In the genomic region with DNA sequence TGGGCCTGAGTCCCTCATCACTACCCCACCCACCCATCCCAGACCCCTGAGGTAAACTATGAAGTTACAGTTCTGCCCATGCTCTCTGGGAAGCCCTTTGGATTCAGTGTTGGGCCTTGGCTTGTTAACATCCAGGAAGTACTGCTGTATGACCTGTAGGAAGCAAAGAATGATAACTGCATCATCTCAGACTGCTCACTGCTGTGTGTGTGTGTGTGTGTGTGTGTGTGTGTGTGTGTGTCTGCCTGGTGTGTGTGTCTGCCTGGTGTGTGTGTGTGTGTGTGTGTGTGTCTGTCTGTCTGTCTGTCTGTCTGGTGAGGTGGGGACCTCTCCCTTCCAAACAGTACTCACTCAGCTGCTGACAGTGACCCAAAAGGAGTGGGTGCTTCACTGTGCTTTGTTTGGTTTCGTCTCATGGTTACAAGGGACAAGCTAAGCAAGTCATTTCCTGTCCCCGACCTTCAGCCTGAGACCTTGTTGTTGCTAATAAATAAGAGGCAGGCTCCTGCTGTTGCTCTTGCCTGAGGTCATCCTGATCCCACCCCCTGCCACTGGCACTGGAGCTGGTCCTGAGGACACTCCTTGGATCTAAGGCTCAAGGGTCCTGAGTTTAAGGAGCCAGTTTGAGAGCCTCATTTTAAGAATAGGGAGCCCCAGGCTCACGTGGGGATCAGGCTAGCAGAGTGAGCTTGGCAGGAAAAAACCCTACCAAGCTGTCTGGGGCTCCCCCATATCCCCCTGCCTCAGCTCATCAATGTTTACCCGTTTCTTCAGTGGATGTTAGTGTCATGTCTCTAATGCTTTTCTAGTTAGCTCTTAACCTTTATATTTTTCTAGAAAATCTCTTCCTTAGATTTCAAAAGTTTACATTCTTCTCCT, we compare ENCODE assay signal across 9 mouse cellular contexts. TPM values are rescaled to one million over a fixed set of nuclear protein-coding genes. Genes with fewer than 3 reads are reported as not detected.
DNase-seq lines count a peak whose midpoint lies in the region; ATAC-seq lines count a peak whose summit lies in the region.
"Had no signal": no experiment of that assay in that cellular context is flagged by ENCODE, and none has a peak within 500 bp of the region (broad histone marks: within the 10 kb centered on the region; RNA-seq: fewer than 3 reads in every experiment).

No protein-coding gene starts in this region.

- H3K27me3 ChIP-seq in kidney, embryonic 16.5 days (ENCODE audit: insufficient read depth, low read length) = no peaks in the 10 kb centered on the region
- no peaks in the 10 kb centered on the region for H3K27me3 ChIP-seq in hindbrain, embryonic 16.5 days (replicated peaks; ENCODE audit: control insufficient read depth, insufficient read depth, low read length)
- H3K27me3 ChIP-seq: limb, embryonic 12.5 days had no signal

- H3K4me2 ChIP-seq in kidney, embryonic 16.5 days (replicated peaks; ENCODE audit: low read depth, low read length) = no peak overlapping the region
- H3K4me2 ChIP-seq in hindbrain, embryonic 16.5 days (ENCODE audit: low read length) = no peak overlapping the region
- H3K4me2 ChIP-seq: limb, embryonic 12.5 days had no signal

- H3K36me3 ChIP-seq in kidney, embryonic 16.5 days (ENCODE audit: insufficient read depth, low read length) = no peaks in the 10 kb centered on the region
- no peaks in the 10 kb centered on the region for H3K36me3 ChIP-seq in hindbrain, embryonic 16.5 days (ENCODE audit: control insufficient read depth, insufficient read depth, low read length)
- H3K36me3 ChIP-seq: limb, embryonic 12.5 days had no signal

- peak; percentile 44 for ATAC-seq in kidney, embryonic 16.5 days (ENCODE audit: low FRiP score, low TSS enrichment)
- peak; percentile 59; the same call in 1 of the 2 replicates for ATAC-seq in monocyte, adult 5-6 weeks (replicated peaks; ENCODE audit: insufficient number of reproducible peaks, low FRiP score, low TSS enrichment, poor library complexity, severe bottlenecking)
- ATAC-seq in hindbrain, embryonic 16.5 days = no peak

- 16% methylated on average over 4 of the region's 4 CpGs for WGBS in kidney, embryonic 16.5 days
- WGBS in hindbrain, embryonic 16.5 days = 44% methylated on average over 4 of the region's 4 CpGs

- H3K9me3 ChIP-seq in kidney, embryonic 16.5 days (ENCODE audit: low read length) = peaks cover 4% of the 10 kb centered on the region; the same call in 1 of the 2 replicates
- H3K9me3 ChIP-seq in hindbrain, embryonic 16.5 days (ENCODE audit: control insufficient read depth, low read length) = no peaks in the 10 kb centered on the region

- peak overlapping the region; percentile 71 for H3K27ac ChIP-seq in kidney, embryonic 16.5 days (ENCODE audit: low read length)
- H3K27ac ChIP-seq in hindbrain, embryonic 16.5 days (ENCODE audit: low read depth, low read length) = no peak overlapping the region
- H3K27ac ChIP-seq: limb, embryonic 12.5 days had no signal

- H3K9ac ChIP-seq in kidney, embryonic 16.5 days (replicated peaks; ENCODE audit: low read length) = no peak overlapping the region
- H3K9ac ChIP-seq in hindbrain, embryonic 16.5 days (ENCODE audit: low read depth, low read length) = no peak overlapping the region
- H3K9ac ChIP-seq: limb, embryonic 12.5 days had no signal

- peaks cover 21% of the 10 kb centered on the region for H3K4me1 ChIP-seq in kidney, embryonic 16.5 days (ENCODE audit: insufficient read depth, low read length)
- no peaks in the 10 kb centered on the region; the same call in 1 of the 2 replicates for H3K4me1 ChIP-seq in hindbrain, embryonic 16.5 days (ENCODE audit: control insufficient read depth, insufficient read depth, low read depth, low read length)

- peak; percentile 60 for DNase-seq in ovary, adult 18-20 months (ENCODE audit: low spot score)
- no peak for DNase-seq in ovary, postnatal 10 days (ENCODE audit: low spot score)
- peak; percentile 99 for DNase-seq in heart, adult 11 months
- no peak for DNase-seq in layer of hippocampus, adult 8-10 months (ENCODE audit: low spot score in 2 of 2)
- no peak for DNase-seq in cerebellum, adult 9-11 months

- H3K4me3 ChIP-seq in kidney, embryonic 16.5 days (ENCODE audit: low read length) = no peak overlapping the region
- no peak overlapping the region for H3K4me3 ChIP-seq in hindbrain, embryonic 16.5 days (ENCODE audit: low read length)
- H3K4me3 ChIP-seq: limb, embryonic 12.5 days had no signal

RNA-seq across cellular contexts. Expression of gene Hs1bp3, which starts 38.0 kb away (rescaled TPM):
- polyA plus RNA-seq in kidney, embryonic 16.5 days (2015; fragmentation: Nextera tagmentation; extraction: Ambion mirVana) = 20.0 and 20.8 TPM in 2 replicates
- total RNA-seq in monocyte, adult 5-6 weeks (2017) = 1.7 to 6.6 TPM (median 4.0 TPM) in 3 replicates
- total RNA-seq in layer of hippocampus, adult 8-10 months (2022) = 10 to 100 TPM; 16.4 to 20.0 (median 18.7) TPM
- 10.1 and 10.6 TPM in 2 replicates for polyA plus RNA-seq in hindbrain, embryonic 16.5 days (2015; fragmentation: Nextera tagmentation; extraction: Ambion mirVana)

RNA-seq across cellular contexts. Expression of gene Gdf7, which starts 49.5 kb away (rescaled TPM):
- polyA plus RNA-seq in kidney, embryonic 16.5 days (2015; fragmentation: Nextera tagmentation; extraction: Ambion mirVana) = 1.0 and 1.1 TPM in 2 replicates
- total RNA-seq in monocyte, adult 5-6 weeks (2017) = not detected in 3 replicates
- under 1 TPM; 0.31 to 0.90 (median 0.69) TPM for total RNA-seq in layer of hippocampus, adult 8-10 months (2022)
- 0.28 and 0.29 TPM in 2 replicates for polyA plus RNA-seq in hindbrain, embryonic 16.5 days (2015; fragmentation: Nextera tagmentation; extraction: Ambion mirVana)

Comparison
In these comparisons a context has a peak if more than half of its experiments do, and no peak if none do; other contexts are left out.
1. DNase-seq: peak in ovary, adult 18-20 months (single experiment) and heart, adult 11 months (single experiment); none in ovary, postnatal 10 days (single experiment), layer of hippocampus, adult 8-10 months (0 of 2) and cerebellum, adult 9-11 months (single experiment).